Mouse (Mus musculus) liver, postnatal 0 days (tissue): ENCODE measurements around the gene Olfr675. TPM values are rescaled to one million over a fixed set of nuclear protein-coding genes. Genes with fewer than 3 reads are reported as not detected.
"Not testable (repeated sequence)": the region's sequence is repeated elsewhere in the genome, so short reads cannot be mapped to it uniquely, and the experiment has no call there.

Source experiments
- ATAC-seq: fragments of 200-750 bp; cut with Nextera tagmentation; 2 replicates; pipeline ENCODE4 v1.8.0; 2017; ENCODE audit warnings: mild to moderate bottlenecking, moderate library complexity
- DNase-seq: peaks from one replicate; pipeline ENCODE4 v3.0.0-alpha.2; 2016
- H3K27ac ChIP-seq: fragments of 300-500 bp; sonication (generic); 2 replicates; pipeline ENCODE4 v1.5.1; 2014; ENCODE audit warnings: antibody characterized with exemption, moderate library complexity, mild to moderate bottlenecking, low read depth
- H3K27me3 ChIP-seq: fragments of 300-500 bp; sonication (generic); 2 replicates; pipeline ENCODE4 v1.6.1; 2014; ENCODE audit warnings: low read length, control low read depth, mixed read lengths; ENCODE audit not compliant: insufficient read depth
- H3K36me3 ChIP-seq: fragments of 300-500 bp; sonication (generic); replicated peaks from 2 replicates; pipeline ENCODE4 v1.6.1; 2014; ENCODE audit warnings: mild to moderate bottlenecking, control low read depth, low read length, moderate library complexity, mixed read lengths; ENCODE audit not compliant: insufficient read depth
- H3K4me1 ChIP-seq: fragments of 300-500 bp; sonication (generic); 2 replicates; pipeline ENCODE4 v1.6.1; 2014; ENCODE audit warnings: antibody characterized with exemption, mild to moderate bottlenecking, control low read depth; ENCODE audit not compliant: insufficient read depth
- H3K4me2 ChIP-seq: fragments of 300-500 bp; sonication (generic); 2 replicates; pipeline ENCODE4 v1.6.1; 2014; ENCODE audit warnings: low read depth, mild to moderate bottlenecking, low read length, moderate library complexity, mixed read lengths
- H3K4me3 ChIP-seq: fragments of 300-500 bp; sonication (generic); 2 replicates; pipeline ENCODE4 v1.5.1; 2014; ENCODE audit warnings: low read depth, low read length
- H3K9ac ChIP-seq: fragments of 300-500 bp; sonication (generic); replicated peaks from 2 replicates; pipeline ENCODE4 v1.6.1; 2014; ENCODE audit warnings: mild to moderate bottlenecking, moderate library complexity
- H3K9me3 ChIP-seq: fragments of 300-500 bp; sonication (generic); 2 replicates; pipeline ENCODE4 v1.6.1; 2016; ENCODE audit warnings: mild to moderate bottlenecking, control low read depth, low read length, mixed read lengths
- CTCF ChIP-seq: sonication (generic); IDR thresholded peaks from 2 replicates; pipeline ENCODE4 v1.5.1; 2016; ENCODE audit warnings: antibody characterized with exemption, low read depth
- EP300 ChIP-seq: IDR thresholded peaks from 2 replicates; pipeline ENCODE4 v1.6.1; 2016; ENCODE audit warnings: antibody characterized with exemption, low read depth, mild to moderate bottlenecking
- WGBS: fragments of 180-500 bp; shearing (Covaris S2); extraction: QIAGEN DNeasy Blood & Tissue Kit; methylation state at CpG from one replicate; pipeline ENCODE4 v1.1.7; 2014; ENCODE audit not compliant: insufficient replicate concordance; 5-methylcytosine and 5-hydroxymethylcytosine counted together
- polyA plus RNA-seq: library from polyadenylated mRNA; unstranded; fragments of >200 nt; fragmentation: Nextera tagmentation; extraction: Ambion mirVana; gene quantifications from 2 replicates; pipeline ENCODE4 v1.2.1, GENCODE M21; 2015

Gene Olfr675
- polyA plus RNA-seq, 1 experiment from 2014 or later, result not detected

- no peak within 1 kb of the TSS for H3K4me3 ChIP-seq
- H3K36me3 ChIP-seq, result no peaks in the 10 kb centered on the region
- H3K27me3 ChIP-seq, result no peaks in the 10 kb centered on the region
- WGBS, result 69% methylated on average over 1 of the region's 1 CpGs
- H3K4me2 ChIP-seq, result no peak within 1 kb of the TSS
- H3K27ac ChIP-seq, result no peak within 1 kb of the TSS
- no peak within 1 kb of the TSS for H3K9ac ChIP-seq
- DNase-seq (no peak), ATAC-seq (no peak)
- no peaks in the 10 kb centered on the region for H3K4me1 ChIP-seq
- no peak for TF ChIP-seq CTCF
- TF ChIP-seq EP300, result no peak
- no peaks in the 10 kb centered on the region for H3K9me3 ChIP-seq
These were observed 49.2 kb downstream of the Olfr675 start, which contains the start of gene Olfr671 for GRCm38 (mm10) chr7:104979026-104979425. Gene Olfr671, minus strand, starts transcription at chr7:104979126.

GRCm38 (mm10) chr7:104972507-104972906 lies 55.8 kb downstream of the Olfr675 start:
- not testable (repeated sequence) for H3K4me2 ChIP-seq, H3K4me1 ChIP-seq
- WGBS, result 58% methylated on average over 2 of the region's 2 CpGs

More at GRCm38 (mm10) chr7:104972507-104972906, 55.8 kb downstream of the Olfr675 start:
- not testable (repeated sequence) for H3K4me3 ChIP-seq, H3K9me3 ChIP-seq, H3K27me3 ChIP-seq, H3K27ac ChIP-seq, ATAC-seq, DNase-seq, H3K36me3 ChIP-seq, H3K9ac ChIP-seq

Other genes with a start within 250 kb of the Olfr675 start
- gene Usp17lb, start 185.9 kb downstream of the Olfr675 start, polyA plus RNA-seq, result not detected in 2 replicates
- gene Usp17la, start 171.5 kb downstream of the Olfr675 start, polyA plus RNA-seq, result not detected in 2 replicates
- gene Olfr665, start 150.4 kb downstream of the Olfr675 start, polyA plus RNA-seq, result not detected in 2 replicates
- not detected in 2 replicates for gene Olfr666, start 132.5 kb downstream of the Olfr675 start, polyA plus RNA-seq
- not detected in 2 replicates for gene Olfr667, start 107.0 kb downstream of the Olfr675 start, polyA plus RNA-seq
- not detected in 2 replicates for gene Olfr668, start 100.4 kb downstream of the Olfr675 start, polyA plus RNA-seq
- gene Olfr669, start 94.2 kb downstream of the Olfr675 start, polyA plus RNA-seq, result not detected in 2 replicates
- gene Olfr670, start 65.8 kb downstream of the Olfr675 start, polyA plus RNA-seq, result not detected in 2 replicates
- not detected in 2 replicates for gene Olfr671, start 49.3 kb downstream of the Olfr675 start, polyA plus RNA-seq
- not detected in 2 replicates for gene Olfr672, start 26.4 kb downstream of the Olfr675 start, polyA plus RNA-seq
- gene Olfr676, start 4.2 kb upstream of the Olfr675 start, polyA plus RNA-seq, result not detected in 2 replicates
- not detected in 2 replicates for gene Olfr677, start 22.9 kb upstream of the Olfr675 start, polyA plus RNA-seq
- gene Olfr678, start 36.0 kb upstream of the Olfr675 start, polyA plus RNA-seq, result not detected in 2 replicates
- gene Olfr679, start 52.7 kb upstream of the Olfr675 start, polyA plus RNA-seq, result not detected in 2 replicates
- gene Olfr680-ps1, start 64.4 kb upstream of the Olfr675 start, polyA plus RNA-seq, result not detected in 2 replicates
- gene Olfr681, start 88.4 kb upstream of the Olfr675 start, polyA plus RNA-seq, result not detected in 2 replicates
- gene Olfr683, start 118.6 kb upstream of the Olfr675 start, polyA plus RNA-seq, result not detected in 2 replicates
- not detected in 2 replicates for gene Olfr684, start 135.2 kb upstream of the Olfr675 start, polyA plus RNA-seq
- not detected in 2 replicates for gene Olfr685, start 157.6 kb upstream of the Olfr675 start, polyA plus RNA-seq
- gene Olfr686, start 179.0 kb upstream of the Olfr675 start, polyA plus RNA-seq, result not detected in 2 replicates